Mouse (Mus musculus) E14TG2a.4 (cell line): ENCODE results near the gene Hoxc6.

Source experiments
- H3K27me3 ChIP-seq: 2 replicates; pipeline ENCODE4 v1.6.1; 2014; ENCODE audit warnings: low read length, control low read depth; ENCODE audit not compliant: insufficient read depth
- H3K36me3 ChIP-seq: 2 replicates; pipeline ENCODE4 v1.6.1; 2014; ENCODE audit warnings: low read length, control low read depth; ENCODE audit not compliant: insufficient read depth
- H3K4me1 ChIP-seq: replicated peaks from 2 replicates; pipeline ENCODE4 v1.6.1; 2014; ENCODE audit warnings: low read depth, low read length, control low read depth
- H3K4me3 ChIP-seq: replicated peaks from 2 replicates; pipeline ENCODE4 v1.5.1; 2014; ENCODE audit warnings: mild to moderate bottlenecking, low read length
- H3K9me3 ChIP-seq: 2 replicates; pipeline ENCODE4 v1.6.1; 2014; ENCODE audit warnings: low read length, control low read depth
- CTCF ChIP-seq: conservative IDR thresholded peaks from 2 replicates; pipeline ENCODE4 v1.5.1; 2014; ENCODE audit warnings: low read length
- NANOG ChIP-seq: IDR thresholded peaks from 2 replicates; pipeline ENCODE4 v1.6.1; 2014; ENCODE audit warnings: borderline replicate concordance, low read length, mixed read lengths
- POU5F1 ChIP-seq: IDR thresholded peaks from 2 replicates; pipeline ENCODE4 v1.6.1; 2014; ENCODE audit warnings: low read length, borderline replicate concordance

Hoxc6 gene

GRCm38 (mm10) chr15:102967312-102967510, 30.8 kb upstream of the Hoxc6 start, which contains the start of gene Hoxc5:
Gene Hoxc5 (plus strand): TSS chr15:102967443.
- Histone ChIP-seq H3K9me3 (no peaks in the 10 kb centered on the region), H3K36me3 (no peaks in the 10 kb centered on the region), H3K4me3 (peak within 1 kb of the TSS; percentile 65), H3K27me3 (peaks cover 97% of the 10 kb centered on the region), H3K4me1 (peaks cover 41% of the 10 kb centered on the region)
- TF ChIP-seq POU5F1: no peak
- no peak for TF ChIP-seq CTCF
- no peak for TF ChIP-seq NANOG

GRCm38 (mm10) chr15:102967511-102968397, 30.3 kb upstream of the Hoxc6 start:
- peaks cover 46% of the 10 kb centered on the region for H3K4me1 ChIP-seq
- H3K27me3 ChIP-seq: peaks cover 97% of the 10 kb centered on the region
- peaks cover 5% of the 10 kb centered on the region; the same call in 1 of the 2 replicates for H3K9me3 ChIP-seq
- peak overlapping the region; percentile 65 for H3K4me3 ChIP-seq
- no peaks in the 10 kb centered on the region for H3K36me3 ChIP-seq
- no peak for TF ChIP-seq NANOG
- no peak for TF ChIP-seq CTCF

GRCm38 (mm10) chr15:102969296-102969695, 28.8 kb upstream of the Hoxc6 start:
- H3K27me3 ChIP-seq: peaks cover 97% of the 10 kb centered on the region
- H3K4me1 ChIP-seq: peaks cover 42% of the 10 kb centered on the region
- peaks cover 13% of the 10 kb centered on the region; the same call in 1 of the 2 replicates for H3K9me3 ChIP-seq
- no peaks in the 10 kb centered on the region for H3K36me3 ChIP-seq
- TF ChIP-seq CTCF: no peak
- TF ChIP-seq NANOG: no peak
- no peak for TF ChIP-seq POU5F1
- no peak overlapping the region for H3K4me3 ChIP-seq

- Histone ChIP-seq H3K9me3 (peaks cover 13% of the 10 kb centered on the region; the same call in 1 of the 2 replicates), H3K27me3 (peaks cover 96% of the 10 kb centered on the region), H3K36me3 (no peaks in the 10 kb centered on the region), H3K4me3 (no peak overlapping the region), H3K4me1 (peaks cover 38% of the 10 kb centered on the region)
- TF ChIP-seq POU5F1 (no peak), CTCF (peak; percentile 13; the same call in 1 of the 2 replicates)
Measured at GRCm38 (mm10) chr15:102970740-102971139, 27.3 kb upstream of the Hoxc6 start.

GRCm38 (mm10) chr15:102972254-102972653, 25.8 kb upstream of the Hoxc6 start:
- TF ChIP-seq POU5F1 (no peak), CTCF (no peak), NANOG (no peak)
- peaks cover 13% of the 10 kb centered on the region; the same call in 1 of the 2 replicates for H3K9me3 ChIP-seq
- H3K27me3 ChIP-seq: peaks cover 97% of the 10 kb centered on the region
- H3K4me1 ChIP-seq: peaks cover 37% of the 10 kb centered on the region
- H3K4me3 ChIP-seq: no peak overlapping the region
- no peaks in the 10 kb centered on the region for H3K36me3 ChIP-seq

- peaks cover 37% of the 10 kb centered on the region for H3K4me1 ChIP-seq
- H3K36me3 ChIP-seq: no peaks in the 10 kb centered on the region
- H3K9me3 ChIP-seq: peaks cover 13% of the 10 kb centered on the region; the same call in 1 of the 2 replicates
- no peak for TF ChIP-seq POU5F1
- no peak for TF ChIP-seq NANOG
- peaks cover 97% of the 10 kb centered on the region for H3K27me3 ChIP-seq
- no peak overlapping the region for H3K4me3 ChIP-seq
Measured at GRCm38 (mm10) chr15:102972753-102973152, 25.3 kb upstream of the Hoxc6 start.

GRCm38 (mm10) chr15:102975034-102975433, 23.0 kb upstream of the Hoxc6 start:
- peaks cover 13% of the 10 kb centered on the region; the same call in 1 of the 2 replicates for H3K9me3 ChIP-seq
- H3K4me3 ChIP-seq: no peak overlapping the region
- H3K27me3 ChIP-seq: peaks cover 99% of the 10 kb centered on the region
- H3K4me1 ChIP-seq: peaks cover 35% of the 10 kb centered on the region
- no peaks in the 10 kb centered on the region for H3K36me3 ChIP-seq
- TF ChIP-seq POU5F1: no peak
- no peak for TF ChIP-seq CTCF

- Histone ChIP-seq H3K27me3 (peaks cover 99% of the 10 kb centered on the region), H3K4me3 (peak overlapping the region; percentile 37; the same call in 1 of the 2 replicates), H3K4me1 (peaks cover 36% of the 10 kb centered on the region), H3K36me3 (no peaks in the 10 kb centered on the region), H3K9me3 (peaks cover 13% of the 10 kb centered on the region; the same call in 1 of the 2 replicates)
- TF ChIP-seq POU5F1: no peak
- TF ChIP-seq CTCF: no peak
- TF ChIP-seq NANOG: no peak
Measured at GRCm38 (mm10) chr15:102975688-102976111, 22.4 kb upstream of the Hoxc6 start.

- no peaks in the 10 kb centered on the region for H3K36me3 ChIP-seq
- TF ChIP-seq CTCF: no peak
- no peak for TF ChIP-seq NANOG
- no peak for TF ChIP-seq POU5F1
- H3K4me1 ChIP-seq: peaks cover 41% of the 10 kb centered on the region
- peak within 1 kb of the TSS; percentile 37; the same call in 1 of the 2 replicates for H3K4me3 ChIP-seq
- peaks cover 99% of the 10 kb centered on the region for H3K27me3 ChIP-seq
- peaks cover 13% of the 10 kb centered on the region; the same call in 1 of the 2 replicates for H3K9me3 ChIP-seq
Measured at GRCm38 (mm10) chr15:102976171-102976570, 21.9 kb upstream of the Hoxc6 start, which contains the start of gene Hoxc9. Gene Hoxc9 (plus strand): TSS chr15:102976439.
